Mouse (Mus musculus) kidney, adult 8-10 months (tissue): Measurements from ENCODE around the gene Tlr6.

Experiments used
- DNase-seq, 2 experiments: peaks; one replicate each; pipeline ENCODE4 v3.0.0; 2022

Tlr6 gene

DNA sequence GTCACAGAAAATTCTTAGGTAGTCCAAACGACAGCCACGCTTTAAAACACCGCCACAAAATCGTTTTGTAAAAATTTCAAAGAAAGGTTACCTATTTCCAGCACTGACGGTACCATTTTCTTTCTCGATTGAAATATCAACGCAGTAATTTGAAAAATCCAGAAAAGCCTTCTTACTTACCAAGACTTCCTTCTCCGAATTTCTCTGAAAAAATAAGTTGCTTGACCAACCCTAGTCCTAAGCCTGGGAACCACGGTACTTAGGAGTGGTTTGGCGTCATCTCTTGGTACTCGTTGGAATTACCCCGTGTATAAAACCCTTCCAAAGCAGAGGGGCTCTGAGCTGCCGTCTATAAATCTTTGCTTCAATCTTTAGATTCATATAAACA, at the start of gene Tlr6:
Gene Tlr6 (minus strand): TSS at position 255 of the 388 bp plus-strand sequence.
- DNase-seq, result peak; percentile 38 to 69

DNA sequence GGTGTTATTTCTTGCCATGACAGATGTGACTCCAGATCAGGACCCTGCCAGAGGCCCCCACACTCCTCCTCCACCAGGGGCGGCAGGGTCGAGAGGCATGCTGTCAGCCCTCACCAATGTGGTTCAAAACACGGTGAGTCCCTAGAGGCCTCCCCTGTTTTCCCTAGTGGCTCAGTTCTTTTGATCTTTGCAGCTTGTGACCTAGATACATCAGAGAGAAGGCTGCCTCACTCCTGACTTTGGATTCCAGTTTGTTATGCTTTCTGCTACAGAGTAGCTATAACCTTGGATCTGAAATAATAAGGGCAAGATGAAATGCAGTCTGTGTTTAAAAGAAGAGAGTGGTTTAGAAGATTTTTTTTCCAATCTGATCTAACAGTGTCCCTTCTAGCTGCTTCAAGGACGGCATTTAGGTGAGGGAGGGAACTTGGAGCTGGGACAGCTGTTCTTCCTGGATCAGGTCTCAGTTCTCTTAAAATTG, 46.2 kb upstream of the Tlr6 start:
- no peak for DNase-seq

- DNase-seq, result no peak
Observed at GRCm38 (mm10) chr5:65005251-65005650, 45.4 kb upstream of the Tlr6 start.

DNA sequence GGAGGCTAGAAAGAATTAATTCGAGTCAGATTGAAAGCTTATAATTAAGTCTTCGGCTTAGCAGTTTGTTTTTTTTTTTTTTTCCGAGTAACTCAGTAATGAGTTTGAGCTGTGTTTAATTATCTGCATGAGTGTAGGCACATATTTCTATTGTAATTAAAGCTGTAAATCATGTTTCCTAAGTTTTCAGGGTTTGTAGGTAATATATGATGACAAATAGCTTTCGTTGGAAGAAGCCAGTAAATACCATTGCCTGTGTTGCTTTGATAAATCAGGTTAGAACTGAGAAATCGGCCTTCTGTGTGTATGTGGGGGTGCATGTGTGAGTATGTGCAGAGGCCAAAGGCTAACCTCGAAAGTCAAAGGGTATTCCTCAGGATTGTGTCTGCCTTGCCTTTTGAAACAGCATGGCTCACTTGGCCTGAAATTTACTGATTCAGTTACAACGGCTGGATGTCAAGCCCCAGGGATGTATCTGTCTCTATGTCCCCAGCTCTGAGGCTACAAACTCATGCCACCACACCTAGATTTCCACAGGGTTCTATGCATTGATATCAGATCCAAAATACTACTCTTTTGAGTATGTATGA, 44.1 kb upstream of the Tlr6 start:
- DNase-seq, result no peak

DNA sequence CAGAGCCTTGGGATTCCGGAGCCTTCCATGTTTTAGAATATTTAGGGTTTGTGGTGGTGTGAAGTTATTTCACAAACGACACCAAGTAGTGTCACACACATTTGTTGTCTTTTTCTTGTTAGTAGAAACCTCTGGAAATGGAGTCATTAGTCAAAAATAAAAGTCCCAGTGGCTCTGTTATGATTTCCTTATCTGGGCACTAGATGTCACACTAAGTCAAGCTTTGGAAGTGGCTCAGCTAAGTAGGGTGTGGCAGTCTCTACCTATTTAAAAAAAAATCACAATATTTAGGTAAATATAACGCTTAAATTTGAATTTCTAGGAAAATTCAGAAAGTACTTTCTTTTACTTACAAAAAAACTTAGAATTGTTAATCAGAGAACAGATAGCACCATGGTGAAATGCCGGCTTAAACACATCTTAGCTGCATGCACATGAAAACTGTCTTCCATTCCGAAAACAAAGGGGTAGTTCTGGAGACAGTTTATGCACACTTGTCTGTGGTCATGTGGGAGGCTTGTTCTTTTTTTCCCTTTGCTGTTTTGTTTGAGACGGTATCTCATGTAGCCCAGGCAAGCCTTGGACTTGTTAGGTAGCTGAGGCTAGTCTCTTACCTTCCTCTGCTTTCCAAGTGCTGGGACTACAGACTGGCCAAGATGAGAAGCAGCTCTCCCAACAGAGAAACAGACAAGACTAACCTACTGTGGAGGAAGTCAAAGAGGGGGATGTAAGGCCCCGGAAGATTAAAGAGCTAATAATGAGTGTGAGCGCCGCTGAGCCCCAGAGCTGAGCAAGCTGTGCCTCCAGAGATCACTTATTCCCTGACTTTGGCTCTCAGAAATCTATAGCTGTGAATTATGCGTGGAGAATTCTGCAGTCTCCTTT, 43.3 kb upstream of the Tlr6 start:
- peak in 1 of 2 experiments; percentile 29 for DNase-seq

GRCm38 (mm10) chr5:64995408-64995807, 35.5 kb upstream of the Tlr6 start:
- no peak for DNase-seq

- DNase-seq, result no peak
Observed at GRCm38 (mm10) chr5:64992540-64992939, 32.6 kb upstream of the Tlr6 start.

DNA sequence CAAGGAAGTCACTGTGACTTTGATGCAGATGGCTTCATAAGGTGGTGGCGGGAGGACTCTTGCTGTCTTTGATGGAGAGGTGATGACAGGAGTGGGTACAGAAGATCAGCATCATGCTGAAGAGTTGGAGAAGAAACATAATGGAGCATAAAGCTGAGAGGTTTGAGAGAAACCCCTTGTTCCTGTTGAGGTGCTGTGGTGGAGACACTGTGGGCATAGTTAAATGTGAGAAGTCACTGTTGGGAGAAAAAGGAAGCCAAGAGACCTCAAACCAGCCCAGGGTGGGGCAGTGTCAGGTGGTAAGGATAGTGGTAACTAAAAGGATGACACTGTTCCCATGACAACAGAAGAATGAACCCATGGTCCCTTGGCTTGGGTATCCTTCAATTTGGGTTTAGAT, 30.0 kb upstream of the Tlr6 start:
- DNase-seq, result no peak

GRCm38 (mm10) chr5:64985971-64986370, 26.1 kb upstream of the Tlr6 start:
- DNase-seq, result peak in 1 of 2 experiments; percentile 23

DNA sequence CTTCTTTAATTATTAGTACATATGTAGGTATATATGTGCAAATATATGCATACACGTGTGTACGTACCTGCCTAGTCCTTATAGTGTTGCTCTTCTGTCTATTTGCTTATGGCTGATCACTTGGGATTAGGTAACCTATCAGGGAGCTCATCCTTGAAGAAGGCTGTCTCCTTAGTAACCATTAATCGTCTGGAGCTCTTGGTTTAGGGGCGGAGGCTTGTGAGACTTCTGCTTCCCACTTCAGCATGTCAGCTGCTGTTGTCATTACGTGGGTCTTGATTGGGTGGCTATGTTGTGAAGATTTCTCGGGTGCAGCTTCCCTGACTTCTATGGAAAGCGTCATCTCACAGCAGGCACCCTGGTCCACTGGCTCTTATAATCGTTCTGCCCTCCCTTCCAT, 17.2 kb upstream of the Tlr6 start:
- DNase-seq, result no peak

DNA sequence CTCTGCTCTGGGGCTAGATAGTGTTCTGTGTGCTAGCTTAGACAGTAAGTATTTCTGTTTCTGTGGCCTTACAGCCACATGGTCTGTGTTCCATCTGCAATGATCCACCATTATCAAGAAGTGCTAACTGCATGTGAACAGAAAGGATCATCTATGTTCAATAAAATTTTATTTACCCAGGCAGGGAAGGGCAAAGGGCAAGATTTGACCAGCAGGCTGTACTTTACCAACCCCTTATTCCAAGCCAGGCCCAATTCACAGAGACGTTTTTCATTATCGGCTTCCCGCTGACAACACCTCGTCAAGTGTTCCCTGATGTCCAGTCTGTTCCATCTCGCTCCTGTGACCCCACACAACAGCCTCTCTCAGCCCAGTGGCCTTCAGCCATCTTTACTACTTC, 15.2 kb upstream of the Tlr6 start:
- no peak for DNase-seq

GRCm38 (mm10) chr5:64969861-64970771, 10.2 kb upstream of the Tlr6 start, which contains the start of gene Fam114a1:
Fam114a1 (plus strand) TSS chr5:64970071.
- peak; percentile 70 to 73 for DNase-seq

- peak in 1 of 2 experiments; percentile 10 for DNase-seq
Observed at GRCm38 (mm10) chr5:64968961-64969860, 9.3 kb upstream of the Tlr6 start.

DNA sequence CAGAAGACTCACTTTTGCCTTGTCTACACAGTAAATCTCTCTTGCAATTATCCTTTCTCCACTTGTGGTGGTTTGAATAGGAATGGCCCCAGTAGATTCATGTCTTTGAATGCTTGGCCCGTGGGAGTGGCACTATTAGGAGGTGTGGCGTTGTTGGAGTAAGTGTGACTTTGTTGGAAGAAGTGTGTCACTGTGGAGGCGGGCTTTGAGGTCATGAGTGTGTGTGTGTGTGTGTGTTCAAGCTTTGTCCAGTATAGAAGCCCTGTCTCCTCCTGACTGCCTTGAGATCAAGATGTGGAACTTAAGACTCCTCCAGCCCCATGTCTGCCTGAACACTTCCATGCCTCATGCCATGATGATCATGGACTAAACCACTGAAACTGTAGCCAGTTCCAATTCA, 3.8 kb upstream of the Tlr6 start:
- DNase-seq, result no peak

- DNase-seq, result no peak
Observed at GRCm38 (mm10) chr5:64963271-64963670, 3.4 kb upstream of the Tlr6 start.

DNA sequence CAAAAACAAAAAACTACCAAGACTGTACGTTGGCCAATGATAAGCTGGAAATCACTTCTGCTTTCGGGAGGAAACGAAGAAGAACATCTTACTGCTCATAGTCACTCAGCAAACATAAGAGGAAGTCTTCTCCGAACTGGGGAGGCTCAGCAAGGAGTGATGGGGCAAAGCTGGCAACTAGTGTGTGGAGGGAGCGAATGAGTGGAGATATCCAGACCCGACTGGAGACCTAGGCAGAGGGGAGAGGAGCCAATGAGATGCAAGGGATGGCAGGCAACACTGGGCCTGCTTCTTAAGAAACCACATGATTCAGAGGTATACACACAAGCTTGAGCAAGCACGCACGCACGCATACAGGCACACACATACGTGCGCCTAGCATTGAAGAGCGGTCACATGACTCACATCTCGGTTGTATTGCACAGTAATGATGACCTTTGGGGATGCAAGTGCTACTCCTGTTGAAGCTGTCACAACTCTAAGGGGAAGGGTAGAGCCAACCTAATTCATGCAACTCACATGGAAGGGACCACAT, 1.0 kb upstream of the Tlr6 start:
- DNase-seq, result no peak

DNA sequence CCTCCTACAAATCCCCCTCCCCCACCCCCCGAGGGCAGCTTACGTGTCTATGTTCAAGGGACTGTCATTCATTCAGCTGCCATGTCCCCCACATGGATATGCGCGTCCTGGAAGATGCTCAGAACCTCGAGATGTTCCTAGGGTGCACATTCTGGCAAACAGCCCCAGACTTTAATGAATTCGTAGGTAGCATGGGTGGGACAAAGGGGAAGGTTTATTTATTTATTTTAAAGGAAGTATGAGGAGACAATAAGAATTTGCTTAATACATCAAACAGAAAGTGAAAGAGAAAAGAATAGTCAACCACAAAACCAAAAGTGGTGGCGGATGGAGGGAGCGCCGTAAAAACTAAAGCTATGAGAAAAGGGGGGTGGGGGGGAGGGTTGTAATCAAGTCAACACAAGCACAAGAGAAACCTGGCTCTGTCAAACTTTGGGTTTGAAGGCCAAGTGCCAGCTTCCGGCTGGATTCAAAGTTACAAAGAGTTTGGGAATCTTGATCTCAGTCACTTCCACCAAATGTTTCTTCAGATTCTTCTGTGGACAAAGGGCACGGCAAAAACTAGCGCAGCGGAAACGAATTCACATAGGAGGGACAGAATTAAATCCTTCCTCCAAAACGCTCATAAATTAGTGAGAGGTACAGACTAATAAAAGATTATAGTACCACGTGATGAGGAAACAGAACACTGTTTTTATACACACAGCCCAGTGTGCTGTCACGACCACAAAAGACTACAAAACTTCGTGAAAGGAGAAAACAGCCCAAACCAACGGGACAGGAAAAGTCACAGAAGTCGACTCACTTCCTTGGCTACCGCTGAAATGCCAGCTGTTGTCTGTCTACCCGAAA, 680 bp downstream of the Tlr6 start:
- peak in 1 of 2 experiments; percentile 13 for DNase-seq

DNA sequence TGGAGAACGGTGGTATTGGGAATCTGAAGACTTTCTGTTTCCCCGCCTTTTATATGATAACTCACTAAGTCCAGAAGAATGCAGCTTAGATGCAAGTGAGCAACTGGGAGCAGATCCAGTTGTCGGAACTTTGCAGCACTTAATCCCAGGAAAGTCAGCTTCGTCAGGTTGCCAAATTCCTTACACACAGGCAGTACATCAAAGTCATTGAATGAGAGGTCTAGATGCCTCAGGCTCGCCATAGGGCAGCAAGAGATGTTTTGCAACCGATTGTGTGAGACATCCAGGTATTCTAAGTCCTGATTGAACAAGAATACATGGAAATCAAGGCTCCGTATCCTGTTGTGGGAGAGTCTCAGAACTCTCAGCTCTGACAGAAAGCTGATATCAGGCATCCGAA, 5.0 kb downstream of the Tlr6 start:
- DNase-seq, result no peak

GRCm38 (mm10) chr5:64951486-64951885, 8.4 kb downstream of the Tlr6 start:
- DNase-seq, result no peak

DNA sequence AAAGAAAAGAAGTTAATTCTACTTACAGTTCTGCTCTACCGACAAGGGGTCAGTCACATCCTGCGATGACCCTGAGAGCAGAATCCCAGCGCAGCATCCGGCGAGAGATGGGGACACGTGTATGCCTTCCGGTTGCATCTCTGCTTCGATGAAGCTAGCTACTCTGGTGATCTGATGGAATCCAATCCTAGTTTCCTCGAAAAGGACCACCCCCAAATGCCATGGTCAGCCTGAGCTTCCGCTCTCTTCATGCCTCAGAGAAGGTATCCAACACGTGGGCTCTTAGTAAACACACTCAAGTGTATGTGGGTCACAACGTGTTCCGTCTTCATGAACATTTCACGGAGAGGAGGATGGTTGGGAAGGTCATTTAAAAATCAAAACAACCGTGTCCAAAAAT, 27.1 kb downstream of the Tlr6 start:
- DNase-seq, result no peak

DNA sequence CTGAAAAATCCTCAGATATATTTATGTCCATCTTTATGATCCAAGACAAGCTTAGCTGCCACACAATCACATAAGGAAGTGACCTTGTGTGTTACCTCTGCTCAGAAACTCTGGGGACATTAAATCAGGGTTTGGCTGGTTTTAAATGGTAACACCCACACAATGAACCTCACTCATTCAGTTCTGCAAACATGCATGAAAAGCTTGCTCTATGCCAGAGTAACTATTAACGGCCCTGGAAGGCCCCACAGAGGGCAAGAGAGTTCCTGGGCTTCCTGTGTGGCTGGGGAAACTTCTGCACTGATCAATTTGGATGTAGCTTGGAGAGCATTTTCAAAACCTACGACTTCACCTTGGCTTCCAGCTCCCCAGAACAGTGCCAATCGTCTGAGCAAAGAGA, 27.7 kb downstream of the Tlr6 start:
- DNase-seq, result no peak
